ENCODE assay signal across 22 mouse cellular contexts in the genomic region with DNA sequence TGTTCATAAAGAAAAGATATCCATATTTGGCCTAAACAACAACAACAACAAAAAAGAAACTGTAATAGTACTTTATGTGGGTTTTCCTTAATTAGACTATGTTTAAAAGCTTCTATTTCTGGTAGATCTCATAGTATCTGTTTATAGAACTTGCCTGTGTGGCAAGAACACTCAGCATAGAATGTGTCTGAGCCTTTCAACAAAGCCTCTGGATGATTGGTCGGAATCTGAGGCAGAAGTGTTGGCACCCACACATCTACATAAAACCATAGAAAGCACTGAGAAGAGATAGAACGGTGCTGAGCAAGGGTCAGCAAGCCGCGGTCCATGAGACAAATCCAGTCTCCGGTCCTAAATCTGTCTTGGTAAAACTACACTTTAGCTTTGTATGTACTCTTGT.
DNase-seq lines count a peak whose midpoint lies in the region; ATAC-seq lines count a peak whose summit lies in the region.
"Had no signal": no experiment of that assay in that cellular context is flagged by ENCODE, and none has a peak within 500 bp of the region (broad histone marks: within the 10 kb centered on the region; RNA-seq: fewer than 3 reads in every experiment).

No protein-coding gene starts in this region.

- no peaks in the 10 kb centered on the region for H3K9me3 ChIP-seq in heart, embryonic 10.5 days
- H3K9me3 ChIP-seq in midbrain, embryonic 11.5 days (ENCODE audit: control insufficient read depth, low read length) = no peaks in the 10 kb centered on the region
- no peaks in the 10 kb centered on the region for H3K9me3 ChIP-seq in midbrain, embryonic 15.5 days
- no peaks in the 10 kb centered on the region for H3K9me3 ChIP-seq in hindbrain, embryonic 13.5 days
- H3K9me3 ChIP-seq: embryonic facial prominence, embryonic 12.5 days; forebrain, embryonic 15.5 days had no signal

- WGBS in heart, embryonic 10.5 days = 69% methylated on average over 5 of the region's 5 CpGs
- 90% methylated on average over 5 of the region's 5 CpGs for WGBS in midbrain, embryonic 11.5 days
- 90% methylated on average over 5 of the region's 5 CpGs for WGBS in midbrain, embryonic 15.5 days
- WGBS in hindbrain, embryonic 13.5 days = 91% methylated on average over 5 of the region's 5 CpGs

- no peak overlapping the region for H3K9ac ChIP-seq in midbrain, embryonic 11.5 days (ENCODE audit: low read length)
- no peak overlapping the region for H3K9ac ChIP-seq in midbrain, embryonic 15.5 days
- H3K9ac ChIP-seq in hindbrain, embryonic 13.5 days = no peak overlapping the region
- H3K9ac ChIP-seq: embryonic facial prominence, embryonic 12.5 days; forebrain, embryonic 15.5 days had no signal

- no peaks in the 10 kb centered on the region for H3K36me3 ChIP-seq in heart, embryonic 10.5 days
- H3K36me3 ChIP-seq in midbrain, embryonic 11.5 days (ENCODE audit: control insufficient read depth, insufficient read depth, low read length) = no peaks in the 10 kb centered on the region
- H3K36me3 ChIP-seq in midbrain, embryonic 15.5 days (replicated peaks) = no peaks in the 10 kb centered on the region
- H3K36me3 ChIP-seq in hindbrain, embryonic 13.5 days = no peaks in the 10 kb centered on the region
- H3K36me3 ChIP-seq: embryonic facial prominence, embryonic 12.5 days; forebrain, embryonic 15.5 days; G1E had no signal

- peak; percentile 15 for DNase-seq in gastrocnemius, adult 18-20 months (ENCODE audit: low spot score)
- no peak for DNase-seq in gastrocnemius, postnatal 25 days
- no peak for DNase-seq in heart, embryonic 10.5 days (ENCODE audit: low spot score)
- no peak for DNase-seq in heart, adult 11 months
- DNase-seq in midbrain, embryonic 11.5 days (ENCODE audit: low spot score, missing footprints) = peak; percentile 14
- DNase-seq: adrenal gland, adult 8-10 months; adrenal gland, postnatal 36 days; B cell, adult 2 months; cerebellum, adult 11 months; cerebellum, adult 8-10 months; cerebellum, postnatal 14 days; gastrocnemius, postnatal 36 days; kidney, adult 8-10 months had no signal

- peaks cover 6% of the 10 kb centered on the region; the same call in 1 of the 2 replicates for H3K4me1 ChIP-seq in heart, embryonic 10.5 days
- H3K4me1 ChIP-seq in midbrain, embryonic 11.5 days (ENCODE audit: control insufficient read depth, insufficient read depth, low read length) = no peaks in the 10 kb centered on the region
- no peaks in the 10 kb centered on the region for H3K4me1 ChIP-seq in midbrain, embryonic 15.5 days
- no peaks in the 10 kb centered on the region for H3K4me1 ChIP-seq in hindbrain, embryonic 13.5 days (replicated peaks)
- H3K4me1 ChIP-seq: embryonic facial prominence, embryonic 12.5 days; forebrain, embryonic 15.5 days had no signal

- no peaks in the 10 kb centered on the region for H3K27me3 ChIP-seq in heart, embryonic 10.5 days (ENCODE audit: insufficient read depth, poor library complexity, severe bottlenecking)
- no peaks in the 10 kb centered on the region for H3K27me3 ChIP-seq in midbrain, embryonic 11.5 days (ENCODE audit: control insufficient read depth, insufficient read depth, low read length)
- no peaks in the 10 kb centered on the region for H3K27me3 ChIP-seq in midbrain, embryonic 15.5 days (replicated peaks)
- no peaks in the 10 kb centered on the region for H3K27me3 ChIP-seq in hindbrain, embryonic 13.5 days
- H3K27me3 ChIP-seq: embryonic facial prominence, embryonic 12.5 days; forebrain, embryonic 15.5 days had no signal

- no peak overlapping the region for H3K4me2 ChIP-seq in midbrain, embryonic 11.5 days
- H3K4me2 ChIP-seq in midbrain, embryonic 15.5 days = no peak overlapping the region
- H3K4me2 ChIP-seq in hindbrain, embryonic 13.5 days = no peak overlapping the region
- H3K4me2 ChIP-seq: embryonic facial prominence, embryonic 12.5 days; forebrain, embryonic 15.5 days had no signal

- ATAC-seq in midbrain, embryonic 11.5 days (ENCODE audit: low FRiP score) = no peak
- ATAC-seq in midbrain, embryonic 15.5 days (replicated peaks) = no peak
- ATAC-seq in hindbrain, embryonic 13.5 days (ENCODE audit: low FRiP score) = no peak
- ATAC-seq: CD4-positive, CD25-positive, alpha-beta regulatory T cell, adult 4 months; forebrain, embryonic 15.5 days; hindbrain, embryonic 16.5 days; inflammation-experienced regulatory T-cells, adult 6 months; intestine, postnatal 0 days had no signal

- H3K27ac ChIP-seq in heart, embryonic 10.5 days = peak overlapping the region; percentile 59; the same call in 1 of the 2 replicates
- H3K27ac ChIP-seq in midbrain, embryonic 11.5 days (ENCODE audit: low read depth, low read length) = no peak overlapping the region
- H3K27ac ChIP-seq in midbrain, embryonic 15.5 days = no peak overlapping the region
- H3K27ac ChIP-seq in hindbrain, embryonic 13.5 days = no peak overlapping the region
- H3K27ac ChIP-seq: embryonic facial prominence, embryonic 12.5 days; forebrain, embryonic 15.5 days had no signal

- no peak overlapping the region for H3K4me3 ChIP-seq in heart, embryonic 10.5 days
- H3K4me3 ChIP-seq in midbrain, embryonic 11.5 days (ENCODE audit: low read depth, low read length) = no peak overlapping the region
- no peak overlapping the region for H3K4me3 ChIP-seq in midbrain, embryonic 15.5 days
- H3K4me3 ChIP-seq in hindbrain, embryonic 13.5 days = no peak overlapping the region
- H3K4me3 ChIP-seq: embryonic facial prominence, embryonic 12.5 days; forebrain, embryonic 15.5 days had no signal

Comparison
In these comparisons a context has a peak if more than half of its experiments do, and no peak if none do; other contexts are left out.
1. DNase-seq: peak in gastrocnemius, adult 18-20 months (single experiment) and midbrain, embryonic 11.5 days (single experiment); none in gastrocnemius, postnatal 25 days (single experiment), heart, embryonic 10.5 days (single experiment) and heart, adult 11 months (single experiment).